Mouse (Mus musculus) gastrocnemius, adult 2 months (tissue): Measurements from ENCODE around the gene Rflna. TPM values are rescaled to one million over a fixed set of nuclear protein-coding genes. Genes with fewer than 3 reads are reported as not detected.

Experiments
- DNase-seq: peaks from one replicate; pipeline ENCODE4 v3.0.0; 2022
- H3K27ac ChIP-seq: fragments of 200-600 bp; 2 replicates; pipeline ENCODE4 v1.8.1; 2022; ENCODE audit warnings: mild to moderate bottlenecking
- H3K4me3 ChIP-seq: fragments of 200-600 bp; 2 replicates; pipeline ENCODE4 v1.8.1; 2022; ENCODE audit warnings: mild to moderate bottlenecking, moderate library complexity
- CTCF ChIP-seq: fragments of 200-600 bp; IDR thresholded peaks from 2 replicates; pipeline ENCODE4 v1.8.1; 2022; ENCODE audit warnings: antibody characterized with exemption, mild to moderate bottlenecking, moderate library complexity
- intact Hi-C: fragments of 180-260 bp; cut with DNase I; formaldehyde crosslinking; loops from one replicate; pipeline ENCODE4 v1.15.1; 2025
- total RNA-seq, 2 experiments: library from RNA; stranded (reverse); gene quantifications; 2 replicates each; pipeline ENCODE4 v1.2.3; 2021

Gene Rflna
- total RNA-seq, 2 experiments from 2014 or later: not detected

- TF ChIP-seq CTCF: no peak
- DNase-seq: no peak
- no peak overlapping the region for H3K4me3 ChIP-seq
- intact Hi-C loops: loop anchor here (2.0 kb wide), 1 partner anchor 106 kb away; no protein-coding TSS in a partner anchor
- H3K27ac ChIP-seq: 0 out of 2 replicates have a peak overlapping the region, but pooled peaks have one; percentile 21
Measured at GRCm38 (mm10) chr5:125015066-125015465, 12.0 kb downstream of the Rflna start.

GRCm38 (mm10) chr5:125015576-125015975, 12.6 kb downstream of the Rflna start:
- intact Hi-C loops: loop anchor here (2.0 kb wide), 1 partner anchor 107 kb away; no protein-coding TSS in a partner anchor
- Histone ChIP-seq H3K4me3 (no peak overlapping the region), H3K27ac (0 out of 2 replicates have a peak overlapping the region, but pooled peaks have one; percentile 4)
- TF ChIP-seq CTCF: no peak
- DNase-seq: no peak

DNA sequence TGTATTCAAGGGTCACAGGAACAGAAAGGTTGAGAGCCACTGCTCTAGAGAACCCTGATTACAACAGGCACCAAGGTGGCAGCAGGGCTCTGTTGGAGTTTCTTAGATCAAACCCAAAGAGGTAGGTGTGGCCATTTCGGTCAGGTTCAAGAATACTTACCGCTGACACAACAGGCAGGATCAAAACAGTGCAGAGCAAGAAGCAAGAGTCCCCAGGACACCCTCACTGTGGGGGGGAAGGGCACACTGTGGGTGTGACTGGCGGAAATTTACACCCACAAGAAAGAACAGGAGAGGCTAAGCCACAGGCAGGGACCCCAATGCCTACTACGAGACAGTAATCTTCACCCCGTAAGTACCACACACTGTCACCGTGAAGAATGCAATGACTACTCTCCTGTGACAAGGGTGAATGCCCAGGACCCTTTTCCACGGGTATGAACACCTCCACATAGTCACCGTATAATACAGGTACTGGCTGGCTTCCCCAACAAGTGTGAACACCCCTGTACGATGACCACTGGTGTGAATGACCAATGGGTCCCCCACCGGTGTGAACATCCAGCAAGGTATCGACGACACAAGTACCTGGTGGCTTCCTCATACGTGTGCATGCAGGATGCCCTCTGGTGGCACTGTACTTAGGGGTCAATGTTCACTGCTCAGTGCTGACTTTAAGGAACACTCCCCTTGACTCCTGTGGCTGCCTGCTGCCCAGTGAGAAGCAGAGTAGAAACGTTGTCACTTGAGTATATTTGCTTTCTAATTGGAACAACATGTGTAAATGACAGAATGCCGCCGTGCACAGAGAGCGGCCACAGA, 13.6 kb downstream of the Rflna start:
- no peak overlapping the region for H3K27ac ChIP-seq
- DNase-seq: no peak
- TF ChIP-seq CTCF: no peak
- H3K4me3 ChIP-seq: no peak overlapping the region
- intact Hi-C loops: no loop called here

DNA sequence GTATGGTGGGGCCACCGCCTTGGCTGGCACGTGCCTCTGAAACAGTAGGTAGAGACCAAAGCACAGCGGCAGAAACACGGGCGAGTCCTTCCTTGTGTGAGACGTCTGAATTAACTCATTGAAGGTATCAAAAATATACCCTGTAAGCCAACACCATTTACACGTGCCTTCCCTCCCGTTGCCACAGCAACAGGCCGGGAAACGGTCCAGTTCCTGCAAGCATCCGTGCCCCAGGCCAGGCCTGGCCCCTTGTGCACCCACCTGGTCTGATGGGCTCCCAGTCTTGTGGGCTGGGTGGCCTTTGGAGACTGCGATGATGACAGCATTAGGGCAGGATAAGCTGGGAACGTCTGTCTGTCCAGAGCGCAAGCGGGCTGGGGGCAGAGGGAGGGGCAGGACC, 14.3 kb downstream of the Rflna start:
- Histone ChIP-seq H3K4me3 (no peak overlapping the region), H3K27ac (no peak overlapping the region)
- no peak for DNase-seq
- intact Hi-C loops: no loop called here
- no peak for TF ChIP-seq CTCF

- no peak for DNase-seq
- H3K27ac ChIP-seq: 0 out of 2 replicates have a peak overlapping the region, but pooled peaks have one; percentile 10
- no peak for TF ChIP-seq CTCF
- no peak overlapping the region for H3K4me3 ChIP-seq
- intact Hi-C loops: no loop called here
Measured at GRCm38 (mm10) chr5:125019099-125019498, 16.1 kb downstream of the Rflna start.

GRCm38 (mm10) chr5:125021298-125021697, 18.3 kb downstream of the Rflna start:
- intact Hi-C loops: loop anchor here (5.0 kb wide), 1 partner anchor 246 kb away; no protein-coding TSS in a partner anchor
- H3K27ac ChIP-seq: peak overlapping the region; percentile 81
- no peak for TF ChIP-seq CTCF
- no peak overlapping the region for H3K4me3 ChIP-seq
- peak; percentile 95 for DNase-seq

DNA sequence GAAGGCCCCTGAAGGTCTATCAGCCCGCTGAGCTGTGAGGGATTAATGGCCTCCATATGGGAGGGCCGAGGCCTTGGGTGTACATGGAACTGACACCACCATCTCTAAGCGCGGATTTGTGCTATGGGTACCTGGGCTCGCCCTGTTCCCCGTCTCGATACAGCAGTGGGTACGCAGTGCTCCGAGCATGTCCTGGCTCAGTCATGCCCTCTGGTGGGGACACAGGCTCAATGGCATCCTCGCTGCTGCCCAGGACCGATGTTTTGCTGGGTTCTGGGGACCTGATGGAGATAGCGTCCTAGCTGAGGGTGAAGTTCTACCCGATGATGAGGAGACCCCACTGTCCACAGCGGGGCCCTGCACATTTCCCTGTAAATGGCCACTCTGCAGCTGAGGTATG, 21.0 kb downstream of the Rflna start:
- intact Hi-C loops: loop anchor here (5.0 kb wide), 1 partner anchor 243 kb away; no protein-coding TSS in a partner anchor
- no peak for DNase-seq
- Histone ChIP-seq H3K4me3 (no peak overlapping the region), H3K27ac (no peak overlapping the region)
- TF ChIP-seq CTCF: peak; percentile 60

- no peak for TF ChIP-seq CTCF
- Histone ChIP-seq H3K27ac (no peak overlapping the region), H3K4me3 (no peak overlapping the region)
- no peak for DNase-seq
- intact Hi-C loops: no loop called here
Measured at GRCm38 (mm10) chr5:125028371-125028770, 25.4 kb downstream of the Rflna start.

GRCm38 (mm10) chr5:125028911-125029310, 25.9 kb downstream of the Rflna start:
- H3K27ac ChIP-seq: no peak overlapping the region
- H3K4me3 ChIP-seq: no peak overlapping the region
- no peak for DNase-seq
- intact Hi-C loops: no loop called here
- TF ChIP-seq CTCF: no peak

DNA sequence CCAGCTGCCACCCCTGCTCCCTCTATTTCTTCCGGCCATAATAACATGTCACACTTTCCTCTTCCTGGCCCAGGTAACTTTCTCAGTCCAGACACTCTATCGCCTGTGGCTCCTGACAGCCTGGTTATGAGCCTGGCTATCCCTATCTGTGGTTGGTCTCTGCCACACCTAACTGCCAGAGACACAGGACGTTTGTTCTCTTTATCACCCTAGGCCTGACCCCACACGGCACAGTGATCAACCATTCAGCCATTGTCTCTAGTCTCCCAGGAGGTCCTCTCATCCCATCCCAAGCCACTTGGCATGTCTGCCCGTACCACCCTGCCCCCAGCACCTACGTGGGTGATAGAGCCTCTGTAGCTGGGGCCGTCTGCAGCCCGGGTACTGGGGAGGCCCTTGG, 33.5 kb downstream of the Rflna start:
- TF ChIP-seq CTCF: no peak
- DNase-seq: no peak
- Histone ChIP-seq H3K4me3 (no peak overlapping the region), H3K27ac (no peak overlapping the region)
- intact Hi-C loops: no loop called here

DNA sequence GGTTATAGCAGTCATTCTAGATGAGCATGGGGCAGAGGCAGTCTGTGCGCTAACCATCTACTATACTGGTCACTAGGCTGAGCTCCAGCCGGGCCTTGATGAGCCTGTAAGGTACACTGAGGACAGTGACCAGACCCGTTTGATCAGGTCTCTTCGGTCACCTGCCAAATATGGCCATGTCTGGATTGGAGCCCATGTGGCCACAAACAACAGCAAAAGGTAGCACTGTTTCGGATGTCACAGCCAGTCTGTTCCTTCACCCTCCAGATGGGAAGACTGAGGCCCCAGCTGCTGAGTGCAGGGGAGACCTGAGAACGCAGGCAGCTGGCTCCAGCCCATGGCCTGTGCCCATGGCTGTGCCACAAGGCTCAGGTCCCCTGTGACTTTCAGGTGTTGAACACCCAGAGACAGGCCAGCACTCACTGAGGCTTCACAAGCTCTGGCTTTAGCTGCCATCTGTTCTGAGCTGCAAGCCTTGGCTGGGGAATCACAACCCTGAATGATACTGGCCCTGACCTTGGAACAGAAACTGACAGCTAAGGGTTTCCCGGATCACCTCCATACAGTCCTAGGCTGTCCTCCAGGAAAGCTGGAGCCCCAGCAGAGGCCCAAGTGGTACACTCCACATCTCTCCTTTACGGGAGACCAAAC, 36.5 kb downstream of the Rflna start:
- intact Hi-C loops: loop anchor here (2.0 kb wide), 1 partner anchor 17 kb away; no protein-coding TSS in a partner anchor
- Histone ChIP-seq H3K27ac (peak overlapping the region; percentile 86), H3K4me3 (no peak overlapping the region)
- peak; percentile 69 for DNase-seq
- no peak for TF ChIP-seq CTCF

DNA sequence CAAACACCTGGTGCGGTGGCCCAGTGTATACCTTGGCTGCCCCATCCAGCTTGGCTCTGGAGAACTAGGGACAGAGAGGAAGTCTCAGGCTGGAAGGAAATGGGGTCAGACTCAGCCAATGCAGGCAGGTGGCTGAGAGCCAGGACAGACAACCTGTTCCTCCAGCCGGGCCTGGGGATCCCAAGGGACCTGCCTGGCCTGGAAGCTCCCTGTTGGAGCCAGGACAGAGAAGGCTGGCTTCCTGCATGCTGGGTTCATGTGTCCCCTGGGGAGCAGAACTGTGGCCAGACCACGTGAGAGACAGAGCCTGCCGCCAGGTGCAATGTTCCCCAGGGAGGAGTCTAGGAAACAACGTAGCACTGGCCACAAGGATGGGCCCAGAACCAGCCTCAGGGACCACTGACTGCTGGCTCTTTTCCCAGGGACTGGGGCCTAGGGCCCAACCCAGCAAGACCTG, 37.1 kb downstream of the Rflna start:
- H3K27ac ChIP-seq: peak overlapping the region; percentile 86
- DNase-seq: peak; percentile 97
- TF ChIP-seq CTCF: no peak
- intact Hi-C loops: no loop called here
- peak overlapping the region; percentile 28; the same call in 1 of the 2 replicates for H3K4me3 ChIP-seq

- H3K4me3 ChIP-seq: no peak overlapping the region
- no peak for DNase-seq
- TF ChIP-seq CTCF: no peak
- 0 out of 2 replicates have a peak overlapping the region, but pooled peaks have one; percentile 8 for H3K27ac ChIP-seq
- intact Hi-C loops: no loop called here
Measured at GRCm38 (mm10) chr5:125041578-125041977, 38.6 kb downstream of the Rflna start.
